Mouse (Mus musculus) midbrain, postnatal 0 days (tissue): Measurements from ENCODE around the gene Stxbp5. TPM values are rescaled to one million over a fixed set of nuclear protein-coding genes. Genes with fewer than 3 reads are reported as not detected.

Experiments
- ATAC-seq: fragments of 200-750 bp; cut with Nextera tagmentation; 2 replicates; pipeline ENCODE4 v1.8.0; 2017; ENCODE audit warnings: moderate number of reproducible peaks, mild to moderate bottlenecking, moderate TSS enrichment, moderate library complexity; ENCODE audit not compliant: low FRiP score
- DNase-seq: peaks from one replicate; pipeline ENCODE4 v3.0.0-alpha.2; 2015; ENCODE audit warnings: low spot score
- H3K27ac ChIP-seq: fragments of 300-500 bp; sonication (generic); 2 replicates; pipeline ENCODE4 v1.5.1; 2014; ENCODE audit warnings: low read depth, mild to moderate bottlenecking, low read length, mixed read lengths
- H3K27me3 ChIP-seq: fragments of 300-500 bp; sonication (generic); 2 replicates; pipeline ENCODE4 v1.6.1; 2014; ENCODE audit warnings: low read length, control low read depth, mixed read lengths; ENCODE audit not compliant: insufficient read depth
- H3K36me3 ChIP-seq: fragments of 300-500 bp; sonication (generic); 2 replicates; pipeline ENCODE4 v1.6.1; 2014; ENCODE audit warnings: low read length, control low read depth, mixed read lengths; ENCODE audit not compliant: insufficient read depth
- H3K4me1 ChIP-seq: fragments of 300-500 bp; sonication (generic); 2 replicates; pipeline ENCODE4 v1.6.1; 2014; ENCODE audit warnings: mild to moderate bottlenecking, control low read depth, antibody characterized with exemption, low read length, mixed read lengths; ENCODE audit not compliant: insufficient read depth
- H3K4me2 ChIP-seq: fragments of 300-500 bp; sonication (generic); 2 replicates; pipeline ENCODE4 v1.6.1; 2014; ENCODE audit warnings: low read depth, mild to moderate bottlenecking, low read length, mixed read lengths; ENCODE audit not compliant: poor library complexity, severe bottlenecking
- H3K4me3 ChIP-seq: fragments of 300-500 bp; sonication (generic); 2 replicates; pipeline ENCODE4 v1.5.1; 2014; ENCODE audit warnings: low read depth, mild to moderate bottlenecking, low read length, moderate library complexity
- H3K9ac ChIP-seq: fragments of 300-500 bp; sonication (generic); replicated peaks from 2 replicates; pipeline ENCODE4 v1.6.1; 2014; ENCODE audit warnings: mild to moderate bottlenecking, low read length, moderate library complexity, mixed read lengths; ENCODE audit not compliant: poor library complexity, severe bottlenecking
- H3K9me3 ChIP-seq: fragments of 300-500 bp; sonication (generic); 2 replicates; pipeline ENCODE4 v1.6.1; 2016; ENCODE audit warnings: low read length, control low read depth
- CTCF ChIP-seq: IDR thresholded peaks from 2 replicates; pipeline ENCODE4 v1.5.1; 2016; ENCODE audit warnings: antibody characterized with exemption, mild to moderate bottlenecking
- WGBS: fragments of 180-500 bp; shearing (Covaris S2); extraction: QIAGEN DNeasy Blood & Tissue Kit; methylation state at CpG from one replicate; pipeline ENCODE4 v1.1.7; 2014; 5-methylcytosine and 5-hydroxymethylcytosine counted together
- polyA plus RNA-seq: library from polyadenylated mRNA; unstranded; fragments of >200 nt; fragmentation: Nextera tagmentation; extraction: Ambion mirVana; gene quantifications from 2 replicates; pipeline ENCODE4 v1.2.1, GENCODE M21; 2015
- total RNA-seq: library from RNA; depleted of rRNA; stranded (reverse); fragments of >200 nt; gene quantifications from 2 replicates; pipeline ENCODE4 v1.2.3, GENCODE M21; 2014; rRNA removed

Gene Stxbp5
- total RNA-seq (52.7 and 58.4 TPM in 2 replicates), polyA plus RNA-seq (6.8 and 8.0 TPM in 2 replicates)

DNA sequence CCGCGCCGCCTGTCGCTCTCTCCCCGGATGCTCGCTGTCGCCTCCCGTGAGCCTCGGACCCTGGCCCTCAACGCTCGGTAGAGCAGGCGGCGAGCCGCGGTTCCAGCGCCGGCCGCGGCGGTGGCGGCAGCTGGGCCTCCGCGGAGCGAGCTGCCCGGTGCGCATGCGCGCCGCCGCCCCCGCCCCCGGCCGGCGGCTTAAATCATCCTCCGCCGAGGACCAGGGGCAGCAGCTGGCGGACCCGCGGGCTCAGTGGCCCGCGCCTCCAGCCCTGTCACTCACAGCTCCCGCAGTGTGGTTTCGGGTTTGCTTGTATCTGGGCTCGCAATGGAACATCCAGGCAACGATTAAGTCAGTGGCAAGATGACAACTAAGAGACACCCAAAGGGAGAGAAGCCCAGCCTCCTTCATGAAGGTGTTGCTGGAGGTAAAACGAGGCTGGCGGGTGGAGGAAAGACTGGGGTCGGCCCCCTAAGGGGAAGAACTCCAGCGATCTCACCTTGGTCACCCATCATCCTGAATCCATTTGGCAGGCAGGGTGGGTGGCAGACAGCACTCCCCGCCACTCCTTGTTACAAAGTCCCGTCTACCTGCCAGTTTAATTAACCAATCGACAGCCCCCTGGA is at the start of gene Stxbp5:
TSS of gene Stxbp5 (minus strand) at position 9 of the 626 bp plus-strand sequence.
- no peak for TF ChIP-seq CTCF
- Histone ChIP-seq H3K27me3 (no peaks in the 10 kb centered on the region), H3K4me3 (peak within 1 kb of the TSS; percentile 93), H3K36me3 (no peaks in the 10 kb centered on the region), H3K9me3 (no peaks in the 10 kb centered on the region), H3K9ac (peak within 1 kb of the TSS; percentile 98), H3K4me2 (peak within 1 kb of the TSS; percentile 66), H3K27ac (peak within 1 kb of the TSS; percentile 97), H3K4me1 (no peaks in the 10 kb centered on the region)
- peak; percentile 79 for ATAC-seq
- under 1% methylated on average over 46 of the region's 52 CpGs for WGBS
- DNase-seq: peak; percentile 86

DNA sequence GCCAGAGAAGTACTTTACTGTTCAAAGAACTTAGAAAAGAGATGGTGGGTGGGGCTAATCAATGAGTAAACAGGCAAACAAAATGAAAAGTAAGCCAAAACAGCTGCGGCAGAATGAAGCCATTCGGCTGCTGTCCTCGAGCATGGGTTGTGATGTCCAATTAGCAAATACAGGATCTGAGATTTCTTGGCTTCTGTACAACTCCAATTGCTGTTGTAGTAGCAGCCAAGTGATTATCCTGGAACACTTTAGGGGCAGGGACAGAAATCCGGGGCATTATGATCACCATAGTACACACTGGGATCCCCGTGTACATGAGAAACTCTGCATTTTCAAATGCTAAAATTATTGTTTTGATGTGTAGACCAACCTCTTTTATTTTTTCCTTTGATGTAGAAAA is 11.5 kb upstream of the Stxbp5 start:
- no peak for TF ChIP-seq CTCF
- no peak for ATAC-seq
- no peaks in the 10 kb centered on the region for H3K36me3 ChIP-seq
- H3K27ac ChIP-seq: no peak overlapping the region
- DNase-seq: no peak
- H3K4me1 ChIP-seq: no peaks in the 10 kb centered on the region
- H3K9ac ChIP-seq: no peak overlapping the region
- no peak overlapping the region for H3K4me2 ChIP-seq
- H3K9me3 ChIP-seq: no peaks in the 10 kb centered on the region
- no peak overlapping the region for H3K4me3 ChIP-seq
- no peaks in the 10 kb centered on the region for H3K27me3 ChIP-seq
- WGBS: 69% methylated on average over 5 of the region's 5 CpGs

DNA sequence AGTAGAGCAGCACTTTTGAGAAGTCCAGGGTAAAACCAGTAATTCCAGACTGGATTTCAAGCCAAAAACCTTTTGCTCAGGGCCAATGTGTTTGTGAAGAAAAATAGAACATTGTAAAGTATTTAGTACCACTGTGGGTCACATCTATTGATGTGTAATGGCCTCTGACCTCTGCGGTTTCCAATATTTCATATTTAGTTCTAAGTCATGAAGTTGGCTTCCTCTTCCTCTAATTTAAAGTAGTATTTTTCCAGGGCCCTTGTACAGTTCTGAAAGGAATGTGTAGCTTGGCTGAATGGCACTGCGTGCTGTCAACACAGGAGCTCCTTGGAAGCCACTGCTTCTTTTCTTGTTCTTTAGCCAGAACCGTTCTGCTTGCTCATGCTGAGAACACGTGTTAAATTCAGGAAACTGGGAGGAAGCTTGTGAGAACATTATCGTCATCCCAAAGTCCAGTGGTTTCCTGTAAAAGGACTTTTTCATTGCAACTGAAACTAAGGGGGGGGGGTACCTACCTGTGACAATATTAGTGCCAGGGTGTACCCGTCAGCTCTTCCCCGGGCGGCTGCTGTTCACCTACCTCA is 7.1 kb upstream of the Stxbp5 start:
- no peaks in the 10 kb centered on the region for H3K27me3 ChIP-seq
- H3K4me1 ChIP-seq: no peaks in the 10 kb centered on the region
- H3K4me3 ChIP-seq: no peak overlapping the region
- no peak overlapping the region for H3K4me2 ChIP-seq
- H3K9me3 ChIP-seq: no peaks in the 10 kb centered on the region
- H3K9ac ChIP-seq: no peak overlapping the region
- ATAC-seq (no peak), DNase-seq (no peak)
- WGBS: 82% methylated on average over 8 of the region's 8 CpGs
- H3K27ac ChIP-seq: no peak overlapping the region
- TF ChIP-seq CTCF: no peak
- H3K36me3 ChIP-seq: no peaks in the 10 kb centered on the region

DNA sequence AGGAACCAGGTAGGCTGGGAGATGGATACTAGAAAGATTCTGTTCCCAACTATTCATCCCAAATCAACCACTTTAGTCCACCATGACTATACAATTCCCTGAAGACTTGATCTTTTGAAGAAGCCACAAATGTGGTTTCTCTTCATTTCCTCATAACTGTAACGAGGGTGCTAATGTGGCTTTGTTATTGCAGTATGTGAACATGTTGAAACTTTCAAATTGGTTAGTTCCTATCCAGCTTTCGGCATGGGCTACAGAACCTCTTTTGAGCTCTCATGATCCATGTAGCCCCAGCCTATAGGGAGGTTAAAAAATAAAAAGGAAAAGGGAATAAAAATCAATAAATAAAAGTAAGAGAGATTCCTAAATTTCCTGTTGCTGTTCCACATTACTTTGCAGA is 6.6 kb upstream of the Stxbp5 start:
- no peaks in the 10 kb centered on the region for H3K27me3 ChIP-seq
- WGBS: 88% methylated on average over 2 of the region's 2 CpGs
- no peak overlapping the region for H3K4me2 ChIP-seq
- H3K9ac ChIP-seq: no peak overlapping the region
- no peak overlapping the region for H3K4me3 ChIP-seq
- H3K9me3 ChIP-seq: no peaks in the 10 kb centered on the region
- no peaks in the 10 kb centered on the region for H3K4me1 ChIP-seq
- no peak for TF ChIP-seq CTCF
- H3K36me3 ChIP-seq: no peaks in the 10 kb centered on the region
- no peak for DNase-seq
- ATAC-seq: no peak
- H3K27ac ChIP-seq: no peak overlapping the region

DNA sequence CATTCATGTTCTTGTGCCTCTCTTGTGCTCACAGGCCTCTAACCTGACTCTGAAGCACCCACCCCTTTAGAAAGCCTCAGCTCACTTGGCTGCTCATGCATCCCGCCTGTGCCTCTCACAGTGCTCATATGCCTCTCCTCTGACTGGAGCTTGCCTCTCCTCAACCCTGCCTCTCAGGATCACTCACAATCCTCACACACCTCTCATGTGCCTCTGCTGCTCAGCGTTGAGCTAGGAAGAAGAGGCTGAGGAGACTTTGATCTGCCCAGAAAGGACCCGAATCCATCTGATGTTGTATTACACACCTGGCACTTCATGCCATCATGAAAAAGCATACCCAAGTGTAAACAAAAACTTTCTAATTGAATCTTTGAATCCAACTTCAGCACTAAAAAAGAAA is 5.3 kb upstream of the Stxbp5 start:
- WGBS: 44% methylated on average over 3 of the region's 3 CpGs
- TF ChIP-seq CTCF: no peak
- Histone ChIP-seq H3K4me3 (no peak overlapping the region), H3K9me3 (no peaks in the 10 kb centered on the region), H3K4me1 (no peaks in the 10 kb centered on the region), H3K4me2 (no peak overlapping the region), H3K27ac (no peak overlapping the region), H3K27me3 (no peaks in the 10 kb centered on the region), H3K36me3 (no peaks in the 10 kb centered on the region), H3K9ac (no peak overlapping the region)
- DNase-seq: no peak
- no peak for ATAC-seq

DNA sequence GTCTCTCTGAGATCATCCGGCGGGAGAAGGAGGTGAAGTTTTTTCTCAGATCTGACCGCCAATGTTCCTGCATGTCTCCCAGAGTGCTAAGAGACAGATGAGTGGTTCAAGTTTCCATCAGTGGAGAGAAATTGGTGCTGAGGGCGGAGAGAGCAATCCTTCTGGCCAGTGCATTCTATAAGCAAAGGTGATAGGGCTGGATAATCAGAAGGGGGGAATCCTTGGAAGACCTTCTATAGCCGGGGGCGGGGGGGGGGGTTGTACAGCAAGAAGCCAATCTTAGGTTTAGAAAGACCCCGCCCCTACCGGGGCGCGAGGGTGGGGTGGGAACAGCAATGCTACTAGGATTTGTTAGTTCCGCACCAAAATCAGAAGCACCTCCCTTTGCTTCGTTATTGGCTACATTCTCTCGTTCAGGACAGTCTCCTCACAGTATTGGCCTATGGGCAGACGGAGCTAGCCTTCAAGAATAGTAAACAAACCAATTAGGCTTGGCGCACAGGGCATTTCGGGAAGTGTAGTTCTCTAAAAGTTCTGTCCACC is 889 bp upstream of the Stxbp5 start:
- ATAC-seq (peak; percentile 91), DNase-seq (peak; percentile 98)
- no peak for TF ChIP-seq CTCF
- WGBS: 0% methylated on average over 16 of the region's 16 CpGs
- Histone ChIP-seq H3K4me1 (no peaks in the 10 kb centered on the region), H3K4me2 (peak overlapping the region; percentile 66), H3K9me3 (no peaks in the 10 kb centered on the region), H3K27ac (peak overlapping the region; percentile 97), H3K9ac (peak overlapping the region; percentile 98), H3K4me3 (peak overlapping the region; percentile 93), H3K27me3 (no peaks in the 10 kb centered on the region), H3K36me3 (no peaks in the 10 kb centered on the region)
